Mouse (Mus musculus): ENCODE data around the gene Sall4.

DNA sequence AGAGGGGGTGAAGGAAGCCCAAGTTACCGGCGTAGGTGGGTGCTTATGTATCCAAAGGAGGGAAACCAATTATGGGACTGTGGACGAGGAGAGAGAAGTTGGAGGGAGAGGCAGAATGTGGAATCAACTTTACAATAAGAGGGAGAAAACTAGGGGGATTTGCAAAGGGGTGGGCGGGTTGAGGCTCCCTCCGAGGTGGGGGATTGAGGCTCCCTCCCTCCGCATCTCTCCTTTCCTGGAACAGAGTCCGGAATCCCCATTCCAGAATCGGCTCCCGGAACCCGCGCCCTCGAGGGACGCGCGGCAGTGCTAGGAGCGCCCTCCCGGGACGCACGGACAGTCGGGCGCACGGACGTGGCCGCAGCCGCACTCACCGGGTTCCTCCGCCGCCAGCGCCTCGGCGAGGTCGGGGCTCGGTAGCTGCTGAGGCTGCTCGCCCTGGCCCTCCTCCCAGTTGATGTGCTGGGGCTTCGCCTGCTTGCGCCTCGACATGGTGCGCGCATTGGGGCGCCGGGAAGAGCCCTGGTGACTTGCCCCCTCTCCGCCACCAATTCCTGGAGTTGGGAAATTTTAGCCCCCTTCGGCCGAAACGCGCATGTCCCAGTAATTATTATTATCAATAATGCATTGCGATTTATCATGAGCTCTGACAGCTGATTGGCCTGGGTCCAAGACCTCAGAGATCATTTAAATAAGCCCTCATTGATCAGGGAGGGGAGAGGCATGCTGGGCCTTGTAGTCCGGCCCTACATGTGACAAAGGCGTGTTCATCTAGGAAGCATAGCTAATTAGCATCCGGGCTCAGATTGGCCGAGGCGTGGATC is 993 bp downstream of the Sall4 start:
- TF ChIP-seq EP300 (IDR thresholded peaks at IDR 0.05): no peak
- no peak for TF ChIP-seq CTCF (IDR thresholded peaks at IDR 0.05)
